Mouse (Mus musculus) kidney, adult 2 months (tissue): ENCODE measurements around the gene Kcnmb3.

Experiments
- CTCF ChIP-seq: fragments of 200-500 bp; conservative IDR thresholded peaks from 2 replicates; pipeline ENCODE4 v1.5.1; 2011; ENCODE audit warnings: low read depth, mild to moderate bottlenecking, control low read depth, low read length, moderate library complexity, mixed read lengths; ENCODE audit not compliant: insufficient read depth, insufficient read length
- POLR2A ChIP-seq: fragments of 200-500 bp; IDR thresholded peaks from one replicate; pipeline ENCODE4 v1.6.1; 2011; ENCODE audit warnings: low read depth, low read length, control low read depth

- no peak for TF ChIP-seq CTCF
- no peak for TF ChIP-seq POLR2A
These were observed 19.7 kb downstream of the Kcnmb3 start for GRCm38 (mm10) chr3:32472191-32472900.
